Mouse (Mus musculus) forebrain, embryonic 11.5 days (tissue): ENCODE data around the gene Gm20715. TPM values are rescaled to one million over a fixed set of nuclear protein-coding genes. Genes with fewer than 3 reads are reported as not detected.
"Not testable (repeated sequence)": the region's sequence is repeated elsewhere in the genome, so short reads cannot be mapped to it uniquely, and the experiment has no call there.

Source experiments
- ATAC-seq: fragments of 200-750 bp; cut with Nextera tagmentation; replicated peaks from 2 replicates; pipeline ENCODE4 v1.8.0; 2017; ENCODE audit warnings: moderate TSS enrichment; ENCODE audit not compliant: low FRiP score
- DNase-seq: peaks from one replicate; pipeline ENCODE4 v3.0.0-alpha.2; 2017; ENCODE audit warnings: low spot score
- H3K27ac ChIP-seq: fragments of 300-500 bp; sonication (generic); 2 replicates; pipeline ENCODE4 v1.5.1; 2014; ENCODE audit warnings: low read depth, low read length
- H3K27me3 ChIP-seq: fragments of 300-500 bp; sonication (generic); 2 replicates; pipeline ENCODE4 v1.6.1; 2014; ENCODE audit warnings: mild to moderate bottlenecking, low read length, mixed read lengths; ENCODE audit not compliant: control insufficient read depth, insufficient read depth
- H3K36me3 ChIP-seq: fragments of 300-500 bp; sonication (generic); 2 replicates; pipeline ENCODE4 v1.6.1; 2014; ENCODE audit warnings: mild to moderate bottlenecking, low read length, moderate library complexity, mixed read lengths; ENCODE audit not compliant: control insufficient read depth, insufficient read depth
- H3K4me1 ChIP-seq: fragments of 300-500 bp; sonication (generic); replicated peaks from 2 replicates; pipeline ENCODE4 v1.6.1; 2014; ENCODE audit warnings: low read length, mixed read lengths; ENCODE audit not compliant: control insufficient read depth, insufficient read depth
- H3K4me2 ChIP-seq: fragments of 300-500 bp; sonication (generic); 2 replicates; pipeline ENCODE4 v1.6.1; 2014; ENCODE audit warnings: low read depth, mild to moderate bottlenecking, low read length, moderate library complexity, mixed read lengths; ENCODE audit not compliant: severe bottlenecking
- H3K4me3 ChIP-seq: fragments of 300-500 bp; sonication (generic); 2 replicates; pipeline ENCODE4 v1.5.1; 2014; ENCODE audit warnings: low read depth, low read length
- H3K9ac ChIP-seq: fragments of 300-500 bp; sonication (generic); 2 replicates; pipeline ENCODE4 v1.6.1; 2014; ENCODE audit warnings: low read length
- H3K9me3 ChIP-seq: fragments of 300-500 bp; sonication (generic); 2 replicates; pipeline ENCODE4 v1.6.1; 2016; ENCODE audit warnings: low read length, mixed read lengths; ENCODE audit not compliant: control insufficient read depth
- WGBS: fragments of 180-500 bp; shearing (Covaris S2); extraction: QIAGEN DNeasy Blood & Tissue Kit; methylation state at CpG from one replicate; pipeline ENCODE4 v1.1.7; 2014; 5-methylcytosine and 5-hydroxymethylcytosine counted together
- polyA plus RNA-seq: library from polyadenylated mRNA; unstranded; fragments of >200 nt; fragmentation: Nextera tagmentation; extraction: Ambion mirVana; gene quantifications from 2 replicates; pipeline ENCODE4 v1.2.1, GENCODE M21; 2014

Gene Gm20715
- not detected in 2 replicates for polyA plus RNA-seq

DNA sequence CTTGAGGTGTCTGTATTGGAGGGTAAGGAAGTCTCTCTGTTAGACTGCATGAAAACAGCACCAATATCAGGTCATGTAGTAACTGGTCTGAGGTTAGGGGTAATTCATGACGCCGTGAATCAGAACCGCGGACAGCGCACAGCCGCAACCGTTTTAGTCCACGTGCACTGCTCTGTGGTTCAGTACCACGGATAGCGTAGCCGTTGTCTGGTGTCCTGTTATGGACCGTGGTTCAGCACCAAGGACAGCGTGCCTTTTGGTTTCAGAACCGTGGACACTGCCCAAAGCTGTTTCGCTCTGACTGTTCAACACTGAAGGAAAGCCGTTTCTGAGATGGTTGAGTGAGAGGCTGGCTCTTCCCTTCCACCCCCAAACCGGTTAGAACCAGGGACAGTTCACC is at the start of gene Gm20715:
Gene Gm20715, plus strand, starts transcription at position 235 of the 400 bp plus-strand sequence.
- DNase-seq (peak; percentile 93), ATAC-seq (peak; percentile 89)
- no peak within 1 kb of the TSS for H3K27ac ChIP-seq
- H3K27me3 ChIP-seq, result no peaks in the 10 kb centered on the region
- no peak within 1 kb of the TSS for H3K4me3 ChIP-seq
- WGBS, result 1% methylated on average over 17 of the region's 17 CpGs
- H3K9ac ChIP-seq, result no peak within 1 kb of the TSS
- H3K9me3 ChIP-seq, result no peaks in the 10 kb centered on the region
- H3K4me1 ChIP-seq, result no peaks in the 10 kb centered on the region
- H3K36me3 ChIP-seq, result no peaks in the 10 kb centered on the region
- H3K4me2 ChIP-seq, result no peak within 1 kb of the TSS

- H3K4me1 ChIP-seq, result 0 out of 2 replicates have a peak, but pooled peaks cover 5% of the 10 kb centered on the region
- H3K9ac ChIP-seq, result no peak overlapping the region
- H3K27me3 ChIP-seq, result no peaks in the 10 kb centered on the region
- WGBS, result 16% methylated on average over 9 of the region's 9 CpGs
- no peak overlapping the region for H3K4me3 ChIP-seq
- no peaks in the 10 kb centered on the region for H3K36me3 ChIP-seq
- DNase-seq, result peak; percentile 51
- no peaks in the 10 kb centered on the region for H3K9me3 ChIP-seq
- H3K4me2 ChIP-seq, result no peak overlapping the region
- H3K27ac ChIP-seq, result no peak overlapping the region
- ATAC-seq, result no peak
Observed at GRCm38 (mm10) chr7:6360477-6361060, 49.5 kb upstream of the Gm20715 start.

DNA sequence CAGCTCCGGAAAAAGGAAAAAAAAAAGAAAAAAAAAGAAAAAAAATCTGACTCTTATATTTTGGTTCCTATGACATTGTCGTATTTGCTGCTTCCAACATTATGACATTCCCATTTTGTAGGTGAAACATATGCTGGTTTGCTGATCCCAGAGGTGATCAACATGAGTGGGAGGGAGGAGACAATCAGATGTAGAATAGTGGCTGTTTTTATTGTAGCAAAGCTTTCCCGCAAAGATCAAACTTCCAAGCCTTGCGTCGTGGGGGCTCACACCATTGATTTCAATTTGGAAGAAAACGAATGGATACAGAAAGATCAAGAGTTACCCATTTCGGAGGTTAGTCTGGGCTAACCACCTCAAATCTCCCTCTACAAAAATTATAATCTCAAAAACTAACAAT is 48.3 kb upstream of the Gm20715 start:
- H3K27ac ChIP-seq, result peak overlapping the region; percentile 87
- no peak for DNase-seq
- WGBS, result 25% methylated on average over 7 of the region's 7 CpGs
- no peaks in the 10 kb centered on the region for H3K27me3 ChIP-seq
- H3K9ac ChIP-seq, result peak overlapping the region; percentile 58
- H3K36me3 ChIP-seq, result no peaks in the 10 kb centered on the region
- 0 out of 2 replicates have a peak, but pooled peaks cover 5% of the 10 kb centered on the region for H3K4me1 ChIP-seq
- no peaks in the 10 kb centered on the region for H3K9me3 ChIP-seq
- ATAC-seq, result no peak
- H3K4me2 ChIP-seq, result peak overlapping the region; percentile 61
- H3K4me3 ChIP-seq, result peak overlapping the region; percentile 32

DNA sequence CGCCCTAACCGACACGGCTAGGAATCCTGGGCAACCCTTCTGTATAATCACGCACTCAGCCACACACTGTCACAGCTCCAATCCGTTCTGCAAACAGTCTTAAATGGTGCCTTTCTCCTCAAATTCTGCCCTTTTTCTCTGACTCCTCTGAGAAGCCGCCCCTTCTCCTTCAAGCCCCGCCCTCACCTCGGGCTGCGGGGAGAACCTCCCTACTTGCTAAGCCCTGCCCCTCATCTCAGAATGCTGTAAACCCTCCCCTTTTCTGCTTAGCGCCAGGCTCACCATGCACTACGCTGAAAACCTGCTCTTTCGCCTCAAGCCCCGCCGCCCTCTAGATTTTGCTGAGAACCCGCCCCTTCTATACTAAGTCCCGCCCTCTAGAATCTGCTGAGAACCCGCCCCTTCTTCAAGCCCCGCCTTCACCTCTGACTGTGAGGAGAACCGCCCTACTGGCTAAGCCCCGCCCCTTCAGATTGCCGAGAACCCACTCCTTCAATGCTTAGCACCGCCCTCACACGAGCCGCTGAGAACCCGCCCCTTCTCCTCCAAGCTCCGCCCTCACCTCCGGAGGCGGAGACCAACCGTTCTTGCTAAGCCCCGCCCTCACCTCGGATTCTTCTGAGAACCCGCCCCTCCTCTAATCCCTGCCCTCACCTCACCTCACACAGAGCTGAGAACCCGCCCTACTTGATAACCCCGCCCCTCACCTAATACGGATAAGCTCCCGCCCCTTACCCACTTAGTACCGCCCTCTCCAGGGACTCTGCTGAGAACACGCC is 47.6 kb upstream of the Gm20715 start:
- peak overlapping the region; percentile 58 for H3K9ac ChIP-seq
- no peaks in the 10 kb centered on the region for H3K36me3 ChIP-seq
- peak overlapping the region; percentile 32 for H3K4me3 ChIP-seq
- peak overlapping the region; percentile 87 for H3K27ac ChIP-seq
- no peaks in the 10 kb centered on the region for H3K27me3 ChIP-seq
- WGBS, result under 1% methylated on average over 38 of the region's 38 CpGs
- DNase-seq (peak; percentile 99), ATAC-seq (peak; percentile 93)
- 0 out of 2 replicates have a peak, but pooled peaks cover 5% of the 10 kb centered on the region for H3K4me1 ChIP-seq
- H3K4me2 ChIP-seq, result peak overlapping the region; percentile 61
- no peaks in the 10 kb centered on the region for H3K9me3 ChIP-seq

DNA sequence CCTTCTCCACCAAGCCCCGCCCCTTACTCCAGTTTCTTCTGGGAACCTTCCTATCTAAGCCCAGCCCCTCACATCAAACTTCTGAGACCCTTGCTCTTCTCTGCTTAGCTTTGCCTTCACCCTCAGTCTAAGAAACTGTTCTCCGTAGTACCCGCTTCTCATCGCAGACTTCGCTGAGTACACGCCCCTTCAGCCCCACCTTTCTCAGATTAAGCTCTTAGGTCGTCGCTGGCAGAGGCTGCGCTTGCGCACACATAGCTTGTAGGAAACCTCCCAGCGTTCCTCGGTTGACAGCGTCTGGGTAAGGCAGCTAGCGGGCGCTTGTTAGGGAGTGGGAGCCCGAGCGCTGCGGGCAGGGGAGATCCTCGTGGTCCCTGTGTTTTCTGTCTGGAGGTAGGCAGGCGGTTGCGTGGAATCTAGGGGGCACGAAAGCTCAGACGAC is 47.0 kb upstream of the Gm20715 start, which contains the start of gene Zfp78:
Gene Zfp78, plus strand, starts transcription at position 234 of the 442 bp plus-strand sequence.
- Histone ChIP-seq H3K4me1 (0 out of 2 replicates have a peak, but pooled peaks cover 5% of the 10 kb centered on the region), H3K9me3 (no peaks in the 10 kb centered on the region), H3K27me3 (no peaks in the 10 kb centered on the region), H3K4me2 (peak within 1 kb of the TSS; percentile 61), H3K27ac (peak within 1 kb of the TSS; percentile 87), H3K9ac (peak within 1 kb of the TSS; percentile 58), H3K36me3 (no peaks in the 10 kb centered on the region), H3K4me3 (peak within 1 kb of the TSS; percentile 32)
- ATAC-seq, result peak; percentile 83
- DNase-seq, result peak; percentile 92
- WGBS, result under 1% methylated on average over 23 of the region's 23 CpGs

GRCm38 (mm10) chr7:6364761-6365160 is 45.3 kb upstream of the Gm20715 start:
- 0 out of 2 replicates have a peak, but pooled peaks cover 5% of the 10 kb centered on the region for H3K4me1 ChIP-seq
- no peaks in the 10 kb centered on the region for H3K36me3 ChIP-seq
- H3K9ac ChIP-seq, result no peak overlapping the region
- no peak overlapping the region for H3K4me2 ChIP-seq
- no peaks in the 10 kb centered on the region for H3K27me3 ChIP-seq
- peak; percentile 31 for DNase-seq
- H3K9me3 ChIP-seq, result no peaks in the 10 kb centered on the region
- no peak overlapping the region for H3K27ac ChIP-seq
- H3K4me3 ChIP-seq, result no peak overlapping the region
- ATAC-seq, result no peak
- WGBS, result 58% methylated on average over 1 of the region's 1 CpGs

GRCm38 (mm10) chr7:6367185-6367584 is 42.9 kb upstream of the Gm20715 start:
- Histone ChIP-seq H3K27ac (no peak overlapping the region), H3K9ac (no peak overlapping the region), H3K36me3 (no peaks in the 10 kb centered on the region), H3K4me1 (0 out of 2 replicates have a peak, but pooled peaks cover 5% of the 10 kb centered on the region), H3K4me3 (no peak overlapping the region), H3K27me3 (no peaks in the 10 kb centered on the region), H3K9me3 (no peaks in the 10 kb centered on the region), H3K4me2 (no peak overlapping the region)
- DNase-seq, result no peak
- WGBS, result 90% methylated on average over 5 of the region's 5 CpGs
- ATAC-seq, result no peak

DNA sequence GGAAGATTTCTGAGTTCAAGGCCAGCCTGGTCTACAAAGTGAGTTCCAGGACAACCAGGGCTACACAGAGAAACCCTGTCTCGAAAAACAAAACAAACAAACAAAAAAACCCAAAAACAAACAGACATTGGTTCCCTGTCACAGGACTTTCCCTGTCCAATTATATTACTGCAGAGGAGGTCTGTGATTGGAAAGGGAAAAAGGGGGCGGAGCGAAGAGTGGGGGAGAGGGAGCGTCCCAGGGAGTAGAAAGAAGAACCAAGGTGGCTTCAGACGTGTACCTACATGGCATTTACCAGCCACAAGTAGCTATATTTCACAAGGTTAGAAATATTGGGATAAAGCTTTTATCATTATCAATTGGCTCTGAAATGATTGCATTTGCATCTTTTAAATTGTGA is 41.9 kb upstream of the Gm20715 start:
- not testable (repeated sequence) for H3K36me3 ChIP-seq, H3K9ac ChIP-seq, H3K27ac ChIP-seq, H3K4me1 ChIP-seq, H3K4me2 ChIP-seq, H3K27me3 ChIP-seq, DNase-seq, H3K9me3 ChIP-seq, H3K4me3 ChIP-seq, ATAC-seq
- whole genome bisulfite sequencing, result 86% methylated on average over 5 of the region's 5 CpGs
